Mouse (Mus musculus) cerebellum, adult 2 months (tissue): ENCODE results near the gene Tmem151b.

ENCODE experiments used
- CTCF ChIP-seq: fragments of 200-500 bp; IDR thresholded peaks from 2 replicates; pipeline ENCODE4 v1.5.1; 2011; ENCODE audit warnings: low read depth, mild to moderate bottlenecking, control low read depth, low read length, moderate library complexity, borderline replicate concordance; ENCODE audit not compliant: insufficient read depth
- POLR2A ChIP-seq: fragments of 200-500 bp; IDR thresholded peaks from 2 replicates; pipeline ENCODE4 v1.6.1; 2011; ENCODE audit warnings: low read length, control low read depth, borderline replicate concordance; ENCODE audit not compliant: insufficient read depth

GRCm38 (mm10) chr17:45545278-45545961 is 4.1 kb downstream of the Tmem151b start:
- TF ChIP-seq CTCF (no peak), POLR2A (no peak)
